8 mouse cellular contexts compared by ENCODE assay signal in the genomic region with DNA sequence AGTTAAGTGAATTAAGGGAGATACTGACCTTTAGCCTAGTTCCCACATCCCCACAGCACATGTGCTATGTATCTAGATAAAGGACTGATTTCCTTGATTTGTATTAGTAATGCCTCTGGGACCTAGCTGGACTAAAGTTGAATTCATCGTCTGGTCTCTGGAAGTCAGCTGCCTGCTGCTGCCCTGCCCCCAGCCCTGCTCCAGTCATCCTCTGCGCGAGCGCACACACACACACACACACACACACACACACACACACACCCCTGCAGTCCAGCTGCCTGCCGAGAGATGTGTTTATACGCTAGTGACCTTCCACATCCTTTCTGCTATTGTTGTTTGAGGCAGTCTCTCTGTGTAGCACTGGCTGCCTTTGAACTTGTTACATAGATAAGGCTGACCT. TPM values are rescaled to one million over a fixed set of nuclear protein-coding genes. Genes with fewer than 3 reads are reported as not detected.
DNase-seq lines count a peak whose midpoint lies in the region; ATAC-seq and TF ChIP-seq lines count a peak whose summit lies in the region.
"Had no signal": no experiment of that assay in that cellular context is flagged by ENCODE, and none has a peak within 500 bp of the region (broad histone marks: within the 10 kb centered on the region; RNA-seq: fewer than 3 reads in every experiment).

No protein-coding gene starts in this region.

- peak; percentile 57 for ATAC-seq in lung, postnatal 0 days
- ATAC-seq in hindbrain, postnatal 0 days: no peak
- peak; percentile 72; the same call in 1 of the 2 replicates for ATAC-seq in stomach, embryonic 14.5 days (ENCODE audit: insufficient number of reproducible peaks, insufficient read depth, low FRiP score, low read depth)

- DNase-seq in lung, postnatal 0 days (ENCODE audit: low spot score): peak; percentile 7
- no peak for DNase-seq in lung, postnatal 25 days (ENCODE audit: low spot score)
- DNase-seq in gastrocnemius, adult 2 months: peak; percentile 63
- peak; percentile 14 for DNase-seq in hindbrain, postnatal 0 days (ENCODE audit: low spot score)
- no peak for DNase-seq in urinary bladder, postnatal 4 days (ENCODE audit: low spot score in 2 of 2)
- DNase-seq in urinary bladder, postnatal 25 days (ENCODE audit: low spot score): no peak
- DNase-seq: layer of hippocampus, adult 9-11 months had no signal

- H3K27me3 ChIP-seq in lung, postnatal 0 days (replicated peaks; ENCODE audit: insufficient read depth, low read length): no peaks in the 10 kb centered on the region
- H3K27me3 ChIP-seq in hindbrain, postnatal 0 days (ENCODE audit: insufficient read depth, low read length): no peaks in the 10 kb centered on the region
- no peaks in the 10 kb centered on the region for H3K27me3 ChIP-seq in stomach, embryonic 14.5 days (ENCODE audit: control insufficient read depth, insufficient read depth, low read length)

- no peak for TF ChIP-seq CTCF in lung, postnatal 0 days (IDR thresholded peaks at IDR 0.05)
- no peak for TF ChIP-seq CTCF in gastrocnemius, adult 2 months (IDR thresholded peaks at IDR 0.05)
- TF ChIP-seq CTCF in hindbrain, postnatal 0 days (IDR thresholded peaks at IDR 0.05; ENCODE audit: low read depth): no peak

- no peak overlapping the region for H3K4me2 ChIP-seq in lung, postnatal 0 days (replicated peaks; ENCODE audit: low read depth, low read length)
- H3K4me2 ChIP-seq in hindbrain, postnatal 0 days (ENCODE audit: low read depth, low read length): no peak overlapping the region
- no peak overlapping the region for H3K4me2 ChIP-seq in stomach, embryonic 14.5 days (replicated peaks; ENCODE audit: low read depth, low read length)

- no peaks in the 10 kb centered on the region for H3K9me3 ChIP-seq in lung, postnatal 0 days (ENCODE audit: low read length)
- no peaks in the 10 kb centered on the region for H3K9me3 ChIP-seq in hindbrain, postnatal 0 days (ENCODE audit: low read length)
- no peaks in the 10 kb centered on the region for H3K9me3 ChIP-seq in stomach, embryonic 14.5 days (ENCODE audit: control insufficient read depth, low read depth, low read length)

- H3K36me3 ChIP-seq in lung, postnatal 0 days (ENCODE audit: insufficient read depth, low read length): no peaks in the 10 kb centered on the region
- H3K36me3 ChIP-seq in hindbrain, postnatal 0 days (ENCODE audit: insufficient read depth, low read length): no peaks in the 10 kb centered on the region
- no peaks in the 10 kb centered on the region; the same call in 1 of the 2 replicates for H3K36me3 ChIP-seq in stomach, embryonic 14.5 days (ENCODE audit: control insufficient read depth, insufficient read depth, low read length)

- no peak for TF ChIP-seq EP300 in lung, postnatal 0 days (IDR thresholded peaks at IDR 0.05)

- WGBS in lung, postnatal 0 days: 54% methylated on average over 6 of the region's 6 CpGs
- WGBS in hindbrain, postnatal 0 days: 46% methylated on average over 6 of the region's 6 CpGs
- WGBS in stomach, embryonic 14.5 days: 43% methylated on average over 6 of the region's 6 CpGs

- H3K27ac ChIP-seq in lung, postnatal 0 days (ENCODE audit: low read length): no peak overlapping the region
- H3K27ac ChIP-seq in gastrocnemius, adult 2 months: peak overlapping the region; percentile 66
- H3K27ac ChIP-seq in hindbrain, postnatal 0 days: no peak overlapping the region
- no peak overlapping the region for H3K27ac ChIP-seq in stomach, embryonic 14.5 days (ENCODE audit: low read length)

- no peak overlapping the region for H3K4me3 ChIP-seq in lung, postnatal 0 days (ENCODE audit: low read depth, low read length)
- H3K4me3 ChIP-seq in gastrocnemius, adult 2 months: peak overlapping the region; percentile 16; the same call in 1 of the 2 replicates
- no peak overlapping the region for H3K4me3 ChIP-seq in hindbrain, postnatal 0 days (ENCODE audit: low read length)
- no peak overlapping the region for H3K4me3 ChIP-seq in stomach, embryonic 14.5 days (ENCODE audit: low read depth, low read length)

- no peak overlapping the region for H3K9ac ChIP-seq in lung, postnatal 0 days (replicated peaks; ENCODE audit: low read depth)
- no peak overlapping the region for H3K9ac ChIP-seq in hindbrain, postnatal 0 days (replicated peaks; ENCODE audit: low read length)
- no peak overlapping the region for H3K9ac ChIP-seq in stomach, embryonic 14.5 days (replicated peaks; ENCODE audit: low read depth, low read length)

- intact Hi-C loops in gastrocnemius, adult 2 months (cut with DNase I): loop anchor here (5.0 kb wide), 1 partner anchor 69 kb away; no protein-coding TSS in a partner anchor

- no peaks in the 10 kb centered on the region for H3K4me1 ChIP-seq in lung, postnatal 0 days (ENCODE audit: insufficient read depth, low read depth, low read length)
- no peaks in the 10 kb centered on the region for H3K4me1 ChIP-seq in hindbrain, postnatal 0 days (ENCODE audit: insufficient read depth, low read length)
- H3K4me1 ChIP-seq in stomach, embryonic 14.5 days (ENCODE audit: control insufficient read depth, insufficient read depth, low read length): peaks cover 4% of the 10 kb centered on the region; the same call in 1 of the 2 replicates

RNA-seq across cellular contexts. Expression of gene Kctd7, which starts 23.8 kb away (rescaled TPM):
- polyA plus RNA-seq in lung, postnatal 0 days (2015; fragmentation: Nextera tagmentation; extraction: Ambion mirVana): 5.1 and 5.5 TPM in 2 replicates
- total RNA-seq in gastrocnemius, adult 2 months (2021): 1 to 10 TPM; 2.4 to 2.9 TPM
- total RNA-seq in hindbrain, postnatal 0 days (2014; rRNA removed): 20.8 and 31.7 TPM in 2 replicates
- polyA plus RNA-seq in hindbrain, postnatal 0 days (2015; fragmentation: Nextera tagmentation; extraction: Ambion mirVana): 10.9 and 11.2 TPM in 2 replicates
- polyA plus RNA-seq in stomach, embryonic 14.5 days (2014; fragmentation: Nextera tagmentation; extraction: Ambion mirVana): 5.0 and 5.1 TPM in 2 replicates

RNA-seq across cellular contexts. Expression of gene Tpst1, which starts 47.8 kb away (rescaled TPM):
- 31.5 and 36.9 TPM in 2 replicates for polyA plus RNA-seq in lung, postnatal 0 days (2015; fragmentation: Nextera tagmentation; extraction: Ambion mirVana)
- total RNA-seq in gastrocnemius, adult 2 months (2021): 1 to 10 TPM; 3.7 to 5.4 TPM
- 35.6 and 38.1 TPM in 2 replicates for total RNA-seq in hindbrain, postnatal 0 days (2014; rRNA removed)
- polyA plus RNA-seq in hindbrain, postnatal 0 days (2015; fragmentation: Nextera tagmentation; extraction: Ambion mirVana): 46.7 and 48.7 TPM in 2 replicates
- polyA plus RNA-seq in stomach, embryonic 14.5 days (2014; fragmentation: Nextera tagmentation; extraction: Ambion mirVana): 82.7 and 87.3 TPM in 2 replicates

RNA-seq across cellular contexts. Expression of gene Rabgef1, which starts 50.7 kb away (rescaled TPM):
- polyA plus RNA-seq in lung, postnatal 0 days (2015; fragmentation: Nextera tagmentation; extraction: Ambion mirVana): 48.4 and 50.5 TPM in 2 replicates
- 100 to 1,000 TPM in 1 of 2 experiments, 10 to 100 TPM in 1; 90.5 to 140 TPM for total RNA-seq in gastrocnemius, adult 2 months (2021)
- total RNA-seq in hindbrain, postnatal 0 days (2014; rRNA removed): 16.1 and 19.9 TPM in 2 replicates
- polyA plus RNA-seq in hindbrain, postnatal 0 days (2015; fragmentation: Nextera tagmentation; extraction: Ambion mirVana): 27.4 and 28.9 TPM in 2 replicates
- polyA plus RNA-seq in stomach, embryonic 14.5 days (2014; fragmentation: Nextera tagmentation; extraction: Ambion mirVana): 25.7 and 27.9 TPM in 2 replicates

Comparison
In these comparisons a context has a peak if more than half of its experiments do, and no peak if none do; other contexts are left out.
1. DNase-seq: peak in lung, postnatal 0 days (single experiment), gastrocnemius, adult 2 months (single experiment) and hindbrain, postnatal 0 days (single experiment); none in lung, postnatal 25 days (single experiment), urinary bladder, postnatal 4 days (0 of 2) and urinary bladder, postnatal 25 days (single experiment).